Mouse (Mus musculus): ENCODE data around the gene Rassf5. TPM values are rescaled to one million over a fixed set of nuclear protein-coding genes. Genes with fewer than 3 reads are reported as not detected.

Rassf5 gene
- polyA plus RNA-seq, 1 experiment from 2014 or later: 1.2 TPM

GRCm38 (mm10) chr1:131246433-131247395 is 1.7 kb upstream of the Rassf5 start:
- peaks cover 81% of the 10 kb centered on the region for H3K27me3 ChIP-seq (replicated peaks; ENCODE audit: low read depth, poor library complexity, severe bottlenecking)
- peaks cover 24% of the 10 kb centered on the region for H3K4me1 ChIP-seq
- no peak overlapping the region for H3K4me3 ChIP-seq
- WGBS: 21% methylated on average over 7 of the region's 7 CpGs
- no peak overlapping the region for H3K27ac ChIP-seq (replicated peaks)
- no peaks in the 10 kb centered on the region for H3K36me3 ChIP-seq (replicated peaks)
- peak; percentile 38 for DNase-seq (ENCODE audit: low spot score)
- H3K9me3 ChIP-seq: no peaks in the 10 kb centered on the region

GRCm38 (mm10) chr1:131245926-131246325 is 868 bp upstream of the Rassf5 start:
- DNase-seq (ENCODE audit: low spot score): peak; percentile 56
- Histone ChIP-seq H3K36me3 (replicated peaks) (no peaks in the 10 kb centered on the region), H3K4me3 (peak overlapping the region; percentile 61), H3K9me3 (no peaks in the 10 kb centered on the region), H3K27ac (replicated peaks) (no peak overlapping the region), H3K4me1 (peaks cover 24% of the 10 kb centered on the region), H3K27me3 (replicated peaks; ENCODE audit: low read depth, poor library complexity, severe bottlenecking) (peaks cover 85% of the 10 kb centered on the region)
- 9% methylated on average over 9 of the region's 9 CpGs for WGBS

GRCm38 (mm10) chr1:131244536-131245088 is 446 bp downstream of the Rassf5 start:
- Histone ChIP-seq H3K27me3 (replicated peaks; ENCODE audit: low read depth, poor library complexity, severe bottlenecking) (peaks cover 97% of the 10 kb centered on the region), H3K4me3 (peak overlapping the region; percentile 61), H3K9me3 (no peaks in the 10 kb centered on the region), H3K27ac (replicated peaks) (peak overlapping the region; percentile 41; the same call in 1 of the 2 replicates), H3K4me1 (peaks cover 24% of the 10 kb centered on the region), H3K36me3 (replicated peaks) (no peaks in the 10 kb centered on the region)
- DNase-seq (ENCODE audit: low spot score): peak; percentile 47
- WGBS: 1% methylated on average over 57 of the region's 57 CpGs

- Histone ChIP-seq H3K9me3 (no peaks in the 10 kb centered on the region), H3K4me1 (peaks cover 24% of the 10 kb centered on the region), H3K4me3 (no peak overlapping the region), H3K27me3 (replicated peaks; ENCODE audit: low read depth, poor library complexity, severe bottlenecking) (peaks cover 96% of the 10 kb centered on the region), H3K27ac (replicated peaks) (no peak overlapping the region), H3K36me3 (replicated peaks) (no peaks in the 10 kb centered on the region)
- WGBS: 58% methylated on average over 6 of the region's 6 CpGs
- DNase-seq (ENCODE audit: low spot score): no peak
Observed at GRCm38 (mm10) chr1:131242956-131243355, 2.1 kb downstream of the Rassf5 start.

GRCm38 (mm10) chr1:131239576-131240193 is 5.4 kb downstream of the Rassf5 start:
- no peak overlapping the region for H3K4me3 ChIP-seq
- H3K36me3 ChIP-seq (replicated peaks): no peaks in the 10 kb centered on the region
- H3K9me3 ChIP-seq: no peaks in the 10 kb centered on the region
- H3K4me1 ChIP-seq: peaks cover 13% of the 10 kb centered on the region
- 67% methylated on average over 12 of the region's 12 CpGs for WGBS
- peaks cover 67% of the 10 kb centered on the region for H3K27me3 ChIP-seq (replicated peaks; ENCODE audit: low read depth, poor library complexity, severe bottlenecking)
- DNase-seq (ENCODE audit: low spot score): no peak
- H3K27ac ChIP-seq (replicated peaks): no peak overlapping the region

- 68% methylated on average over 8 of the region's 8 CpGs for WGBS
Observed at GRCm38 (mm10) chr1:131238931-131239381, 6.1 kb downstream of the Rassf5 start.

GRCm38 (mm10) chr1:131236077-131236476 is 9.0 kb downstream of the Rassf5 start:
- H3K9me3 ChIP-seq: no peaks in the 10 kb centered on the region
- DNase-seq (ENCODE audit: low spot score): no peak
- H3K4me3 ChIP-seq: no peak overlapping the region
- peaks cover 11% of the 10 kb centered on the region; the same call in 1 of the 2 replicates for H3K4me1 ChIP-seq
- 59% methylated on average over 7 of the region's 7 CpGs for WGBS
- no peaks in the 10 kb centered on the region for H3K36me3 ChIP-seq (replicated peaks)
- H3K27ac ChIP-seq (replicated peaks): no peak overlapping the region
- H3K27me3 ChIP-seq (replicated peaks; ENCODE audit: low read depth, poor library complexity, severe bottlenecking): peaks cover 38% of the 10 kb centered on the region

More at GRCm38 (mm10) chr1:131238931-131239381, 6.1 kb downstream of the Rassf5 start:
- Histone ChIP-seq H3K27me3 (replicated peaks; ENCODE audit: low read depth, poor library complexity, severe bottlenecking) (peaks cover 60% of the 10 kb centered on the region), H3K9me3 (no peaks in the 10 kb centered on the region), H3K36me3 (replicated peaks) (no peaks in the 10 kb centered on the region), H3K4me1 (peaks cover 9% of the 10 kb centered on the region; the same call in 1 of the 2 replicates), H3K4me3 (no peak overlapping the region), H3K27ac (replicated peaks) (no peak overlapping the region)
- no peak for DNase-seq (ENCODE audit: low spot score)

- Histone ChIP-seq H3K9me3 (no peaks in the 10 kb centered on the region), H3K36me3 (replicated peaks) (no peaks in the 10 kb centered on the region), H3K4me3 (no peak overlapping the region), H3K27ac (replicated peaks) (no peak overlapping the region), H3K4me1 (peaks cover 11% of the 10 kb centered on the region; the same call in 1 of the 2 replicates), H3K27me3 (replicated peaks; ENCODE audit: low read depth, poor library complexity, severe bottlenecking) (peaks cover 13% of the 10 kb centered on the region; the same call in 1 of the 2 replicates)
- no peak for DNase-seq (ENCODE audit: low spot score)
- WGBS: 68% methylated on average over 12 of the region's 12 CpGs
Observed at GRCm38 (mm10) chr1:131233527-131233926, 11.5 kb downstream of the Rassf5 start.

GRCm38 (mm10) chr1:131228659-131229058 is 16.4 kb downstream of the Rassf5 start:
- Histone ChIP-seq H3K27ac (replicated peaks) (no peak overlapping the region), H3K27me3 (replicated peaks; ENCODE audit: low read depth, poor library complexity, severe bottlenecking) (0 out of 2 replicates have a peak, but pooled peaks cover 7% of the 10 kb centered on the region), H3K9me3 (no peaks in the 10 kb centered on the region), H3K36me3 (replicated peaks) (no peaks in the 10 kb centered on the region), H3K4me3 (no peak overlapping the region), H3K4me1 (peaks cover 6% of the 10 kb centered on the region; the same call in 1 of the 2 replicates)
- no peak for DNase-seq (ENCODE audit: low spot score)
- WGBS: 89% methylated on average over 5 of the region's 5 CpGs

- no peak overlapping the region for H3K27ac ChIP-seq (replicated peaks)
- H3K4me3 ChIP-seq: no peak overlapping the region
- no peaks in the 10 kb centered on the region for H3K36me3 ChIP-seq (replicated peaks)
- 67% methylated on average over 7 of the region's 7 CpGs for WGBS
- no peak for DNase-seq (ENCODE audit: low spot score)
- H3K27me3 ChIP-seq (replicated peaks; ENCODE audit: low read depth, poor library complexity, severe bottlenecking): 0 out of 2 replicates have a peak, but pooled peaks cover 7% of the 10 kb centered on the region
- peaks cover 3% of the 10 kb centered on the region; the same call in 1 of the 2 replicates for H3K4me1 ChIP-seq
- no peaks in the 10 kb centered on the region for H3K9me3 ChIP-seq
Observed at GRCm38 (mm10) chr1:131228225-131228624, 16.8 kb downstream of the Rassf5 start.

GRCm38 (mm10) chr1:131224848-131225471 is 20.1 kb downstream of the Rassf5 start:
- H3K27ac ChIP-seq (replicated peaks): no peak overlapping the region
- H3K4me3 ChIP-seq: no peak overlapping the region
- 0 out of 2 replicates have a peak, but pooled peaks cover 3% of the 10 kb centered on the region for H3K4me1 ChIP-seq
- H3K27me3 ChIP-seq (replicated peaks; ENCODE audit: low read depth, poor library complexity, severe bottlenecking): no peaks in the 10 kb centered on the region
- no peak for DNase-seq (ENCODE audit: low spot score)
- H3K36me3 ChIP-seq (replicated peaks): no peaks in the 10 kb centered on the region
- WGBS: 65% methylated on average over 12 of the region's 12 CpGs
- H3K9me3 ChIP-seq: no peaks in the 10 kb centered on the region

- Histone ChIP-seq H3K4me3 (no peak overlapping the region), H3K27me3 (replicated peaks; ENCODE audit: low read depth, poor library complexity, severe bottlenecking) (no peaks in the 10 kb centered on the region), H3K9me3 (no peaks in the 10 kb centered on the region), H3K4me1 (0 out of 2 replicates have a peak, but pooled peaks cover 3% of the 10 kb centered on the region), H3K27ac (replicated peaks) (no peak overlapping the region), H3K36me3 (replicated peaks) (no peaks in the 10 kb centered on the region)
- DNase-seq (ENCODE audit: low spot score): no peak
- WGBS: 90% methylated on average over 2 of the region's 2 CpGs
Observed at GRCm38 (mm10) chr1:131223345-131223744, 21.7 kb downstream of the Rassf5 start.
